Mouse (Mus musculus): Measurements from ENCODE around the gene Cd70. TPM values are rescaled to one million over a fixed set of nuclear protein-coding genes. Genes with fewer than 3 reads are reported as not detected.

Cd70 gene
- polyA plus RNA-seq, 1 experiment from 2014 or later: 0.11 TPM

- no peak overlapping the region for H3K4me3 ChIP-seq (ENCODE audit: low read depth, low read length)
- no peaks in the 10 kb centered on the region for H3K9me3 ChIP-seq (ENCODE audit: control insufficient read depth, low read length)
- 72% methylated on average over 12 of the region's 12 CpGs for WGBS
- no peak overlapping the region for H3K9ac ChIP-seq (ENCODE audit: low read length)
- no peaks in the 10 kb centered on the region for H3K27me3 ChIP-seq (ENCODE audit: control insufficient read depth, insufficient read depth, low read length)
- DNase-seq (ENCODE audit: low spot score) (no peak), ATAC-seq (ENCODE audit: low FRiP score, low TSS enrichment) (no peak)
- no peaks in the 10 kb centered on the region for H3K36me3 ChIP-seq (ENCODE audit: control insufficient read depth, insufficient read depth, low read length)
- H3K27ac ChIP-seq (replicated peaks): no peak overlapping the region
- no peak overlapping the region for H3K4me2 ChIP-seq (replicated peaks; ENCODE audit: low read depth)
- H3K4me1 ChIP-seq (replicated peaks; ENCODE audit: control insufficient read depth, insufficient read depth): no peaks in the 10 kb centered on the region
- TF ChIP-seq CTCF (IDR thresholded peaks at IDR 0.05; ENCODE audit: low read depth) (no peak), EP300 (optimal IDR thresholded peaks at IDR 0.05) (no peak)
Observed at GRCm38 (mm10) chr17:57188510-57189192, 39.1 kb upstream of the Cd70 start.

- TF ChIP-seq CTCF (IDR thresholded peaks at IDR 0.05; ENCODE audit: low read depth): no peak
- no peak for TF ChIP-seq EP300 (optimal IDR thresholded peaks at IDR 0.05)
- 53% methylated on average over 2 of the region's 2 CpGs for WGBS
Observed at GRCm38 (mm10) chr17:57185641-57186040, 36.1 kb upstream of the Cd70 start.

GRCm38 (mm10) chr17:57182871-57183270, 33.3 kb upstream of the Cd70 start:
- Histone ChIP-seq H3K27ac (replicated peaks) (no peak overlapping the region), H3K36me3 (ENCODE audit: control insufficient read depth, insufficient read depth, low read length) (no peaks in the 10 kb centered on the region), H3K9me3 (ENCODE audit: control insufficient read depth, low read length) (no peaks in the 10 kb centered on the region), H3K4me2 (replicated peaks; ENCODE audit: low read depth) (no peak overlapping the region), H3K4me1 (replicated peaks; ENCODE audit: control insufficient read depth, insufficient read depth) (no peaks in the 10 kb centered on the region), H3K4me3 (ENCODE audit: low read depth, low read length) (no peak overlapping the region), H3K27me3 (ENCODE audit: control insufficient read depth, insufficient read depth, low read length) (no peaks in the 10 kb centered on the region), H3K9ac (ENCODE audit: low read length) (no peak overlapping the region)
- TF ChIP-seq EP300 (optimal IDR thresholded peaks at IDR 0.05) (no peak), CTCF (IDR thresholded peaks at IDR 0.05; ENCODE audit: low read depth) (no peak)
- DNase-seq (ENCODE audit: low spot score): no peak
- WGBS: 60% methylated on average over 3 of the region's 3 CpGs
- no peak for ATAC-seq (ENCODE audit: low FRiP score, low TSS enrichment)

More at GRCm38 (mm10) chr17:57185641-57186040, 36.1 kb upstream of the Cd70 start:
- Histone ChIP-seq H3K4me2 (replicated peaks; ENCODE audit: low read depth) (no peak overlapping the region), H3K9me3 (ENCODE audit: control insufficient read depth, low read length) (no peaks in the 10 kb centered on the region), H3K36me3 (ENCODE audit: control insufficient read depth, insufficient read depth, low read length) (no peaks in the 10 kb centered on the region), H3K4me1 (replicated peaks; ENCODE audit: control insufficient read depth, insufficient read depth) (no peaks in the 10 kb centered on the region), H3K4me3 (ENCODE audit: low read depth, low read length) (no peak overlapping the region), H3K27ac (replicated peaks) (no peak overlapping the region), H3K27me3 (ENCODE audit: control insufficient read depth, insufficient read depth, low read length) (no peaks in the 10 kb centered on the region), H3K9ac (ENCODE audit: low read length) (no peak overlapping the region)
- DNase-seq (ENCODE audit: low spot score): no peak
- no peak for ATAC-seq (ENCODE audit: low FRiP score, low TSS enrichment)

- TF ChIP-seq EP300 (optimal IDR thresholded peaks at IDR 0.05): no peak
- peak; percentile 59 for TF ChIP-seq CTCF (IDR thresholded peaks at IDR 0.05; ENCODE audit: low read depth)
- Histone ChIP-seq H3K4me1 (replicated peaks; ENCODE audit: control insufficient read depth, insufficient read depth) (no peaks in the 10 kb centered on the region), H3K27me3 (ENCODE audit: control insufficient read depth, insufficient read depth, low read length) (no peaks in the 10 kb centered on the region), H3K27ac (replicated peaks) (no peak overlapping the region), H3K4me3 (ENCODE audit: low read depth, low read length) (no peak overlapping the region), H3K9ac (ENCODE audit: low read length) (no peak overlapping the region), H3K4me2 (replicated peaks; ENCODE audit: low read depth) (no peak overlapping the region), H3K9me3 (ENCODE audit: control insufficient read depth, low read length) (no peaks in the 10 kb centered on the region), H3K36me3 (ENCODE audit: control insufficient read depth, insufficient read depth, low read length) (no peaks in the 10 kb centered on the region)
- 29% methylated on average over 8 of the region's 8 CpGs for WGBS
- DNase-seq (ENCODE audit: low spot score) (no peak), ATAC-seq (ENCODE audit: low FRiP score, low TSS enrichment) (no peak)
Observed at GRCm38 (mm10) chr17:57180363-57180762, 30.8 kb upstream of the Cd70 start.

GRCm38 (mm10) chr17:57173351-57173750, 23.8 kb upstream of the Cd70 start:
- TF ChIP-seq EP300 (optimal IDR thresholded peaks at IDR 0.05) (no peak), CTCF (IDR thresholded peaks at IDR 0.05; ENCODE audit: low read depth) (no peak)

GRCm38 (mm10) chr17:57172378-57172777, 22.8 kb upstream of the Cd70 start:
- no peaks in the 10 kb centered on the region for H3K27me3 ChIP-seq (ENCODE audit: control insufficient read depth, insufficient read depth, low read length)
- no peaks in the 10 kb centered on the region for H3K36me3 ChIP-seq (ENCODE audit: control insufficient read depth, insufficient read depth, low read length)
- H3K9me3 ChIP-seq (ENCODE audit: control insufficient read depth, low read length): no peaks in the 10 kb centered on the region
- 54% methylated on average over 5 of the region's 5 CpGs for WGBS
- DNase-seq (ENCODE audit: low spot score): no peak
- H3K4me3 ChIP-seq (ENCODE audit: low read depth, low read length): no peak overlapping the region
- no peak for TF ChIP-seq EP300 (optimal IDR thresholded peaks at IDR 0.05)
- no peak for TF ChIP-seq CTCF (IDR thresholded peaks at IDR 0.05; ENCODE audit: low read depth)
- ATAC-seq (ENCODE audit: low FRiP score, low TSS enrichment): no peak
- no peaks in the 10 kb centered on the region for H3K4me1 ChIP-seq (replicated peaks; ENCODE audit: control insufficient read depth, insufficient read depth)
- no peak overlapping the region for H3K4me2 ChIP-seq (replicated peaks; ENCODE audit: low read depth)
- no peak overlapping the region for H3K9ac ChIP-seq (ENCODE audit: low read length)
- no peak overlapping the region for H3K27ac ChIP-seq (replicated peaks)

More at GRCm38 (mm10) chr17:57173351-57173750, 23.8 kb upstream of the Cd70 start:
- H3K9ac ChIP-seq (ENCODE audit: low read length): no peak overlapping the region
- H3K36me3 ChIP-seq (ENCODE audit: control insufficient read depth, insufficient read depth, low read length): no peaks in the 10 kb centered on the region
- DNase-seq (ENCODE audit: low spot score): no peak
- no peak overlapping the region for H3K27ac ChIP-seq (replicated peaks)
- H3K4me2 ChIP-seq (replicated peaks; ENCODE audit: low read depth): no peak overlapping the region
- no peaks in the 10 kb centered on the region for H3K27me3 ChIP-seq (ENCODE audit: control insufficient read depth, insufficient read depth, low read length)
- no peak for ATAC-seq (ENCODE audit: low FRiP score, low TSS enrichment)
- WGBS: 31% methylated on average over 4 of the region's 4 CpGs
- no peak overlapping the region for H3K4me3 ChIP-seq (ENCODE audit: low read depth, low read length)
- no peaks in the 10 kb centered on the region for H3K4me1 ChIP-seq (replicated peaks; ENCODE audit: control insufficient read depth, insufficient read depth)
- H3K9me3 ChIP-seq (ENCODE audit: control insufficient read depth, low read length): no peaks in the 10 kb centered on the region
